Mouse (Mus musculus) forebrain, embryonic 14.5 days (tissue): ENCODE measurements around the gene Gmppa. TPM values are rescaled to one million over a fixed set of nuclear protein-coding genes. Genes with fewer than 3 reads are reported as not detected.

Experiments used
- ATAC-seq: fragments of 200-750 bp; cut with Nextera tagmentation; 2 replicates; pipeline ENCODE4 v1.8.0; 2017; ENCODE audit warnings: mild to moderate bottlenecking, moderate library complexity
- DNase-seq: peaks from one replicate; pipeline ENCODE4 v3.0.0-alpha.2; 2015; ENCODE audit warnings: low spot score
- H3K27ac ChIP-seq: fragments of 300-500 bp; sonication (generic); 2 replicates; pipeline ENCODE4 v1.5.1; 2014; ENCODE audit warnings: low read depth, mild to moderate bottlenecking, control low read depth, low read length, moderate library complexity
- H3K27me3 ChIP-seq: fragments of 300-500 bp; sonication (generic); replicated peaks from 2 replicates; pipeline ENCODE4 v1.6.1; 2014; ENCODE audit warnings: low read length, control low read depth, mixed read lengths; ENCODE audit not compliant: control insufficient read depth, insufficient read depth
- H3K36me3 ChIP-seq: fragments of 300-500 bp; sonication (generic); 2 replicates; pipeline ENCODE4 v1.6.1; 2014; ENCODE audit warnings: low read length, control low read depth; ENCODE audit not compliant: control insufficient read depth, insufficient read depth
- H3K4me1 ChIP-seq: fragments of 300-500 bp; sonication (generic); 2 replicates; pipeline ENCODE4 v1.6.1; 2014; ENCODE audit warnings: antibody characterized with exemption, low read length, control low read depth; ENCODE audit not compliant: control insufficient read depth, insufficient read depth
- H3K4me2 ChIP-seq: fragments of 300-500 bp; sonication (generic); 2 replicates; pipeline ENCODE4 v1.6.1; 2014; ENCODE audit warnings: mild to moderate bottlenecking, control low read depth, low read length
- H3K4me3 ChIP-seq: fragments of 300-500 bp; sonication (generic); 2 replicates; pipeline ENCODE4 v1.5.1; 2014; ENCODE audit warnings: low read depth, low read length, control low read depth
- H3K9ac ChIP-seq: fragments of 300-500 bp; sonication (generic); 2 replicates; pipeline ENCODE4 v1.6.1; 2014; ENCODE audit warnings: mild to moderate bottlenecking, low read length, control low read depth, moderate library complexity
- H3K9me3 ChIP-seq: fragments of 300-500 bp; sonication (generic); replicated peaks from 2 replicates; pipeline ENCODE4 v1.6.1; 2016; ENCODE audit warnings: low read length, control low read depth, mixed read lengths; ENCODE audit not compliant: control insufficient read depth
- WGBS: fragments of 180-500 bp; shearing (Covaris S2); extraction: QIAGEN DNeasy Blood & Tissue Kit; methylation state at CpG from one replicate; pipeline ENCODE4 v1.1.7; 2014; 5-methylcytosine and 5-hydroxymethylcytosine counted together
- polyA plus RNA-seq: library from polyadenylated mRNA; unstranded; fragments of >200 nt; fragmentation: Nextera tagmentation; extraction: Ambion mirVana; gene quantifications from 2 replicates; pipeline ENCODE4 v1.2.1, GENCODE M21; 2014

The Gmppa gene
- polyA plus RNA-seq, 1 experiment from 2014 or later: 72.4 TPM

GRCm38 (mm10) chr1:75486561-75486960 is 50.8 kb downstream of the Gmppa start:
- peaks cover 3% of the 10 kb centered on the region; the same call in 1 of the 2 replicates for H3K4me1 ChIP-seq
- no peaks in the 10 kb centered on the region for H3K9me3 ChIP-seq
- H3K9ac ChIP-seq: no peak overlapping the region
- 5% methylated on average over 24 of the region's 24 CpGs for WGBS
- peaks cover 32% of the 10 kb centered on the region for H3K36me3 ChIP-seq
- no peak for DNase-seq
- H3K4me3 ChIP-seq: peak overlapping the region; percentile 41; the same call in 1 of the 2 replicates
- no peak overlapping the region for H3K27ac ChIP-seq
- no peak for ATAC-seq
- H3K4me2 ChIP-seq: peak overlapping the region; percentile 87
- peaks cover 33% of the 10 kb centered on the region for H3K27me3 ChIP-seq

- Histone ChIP-seq H3K9ac (peak overlapping the region; percentile 55), H3K27ac (no peak overlapping the region), H3K9me3 (no peaks in the 10 kb centered on the region), H3K4me3 (peak overlapping the region; percentile 41), H3K36me3 (peaks cover 32% of the 10 kb centered on the region), H3K4me2 (peak overlapping the region; percentile 87), H3K4me1 (peaks cover 3% of the 10 kb centered on the region; the same call in 1 of the 2 replicates), H3K27me3 (peaks cover 33% of the 10 kb centered on the region)
- ATAC-seq (peak; percentile 14), DNase-seq (no peak)
- 0% methylated on average over 13 of the region's 13 CpGs for WGBS
Measured at GRCm38 (mm10) chr1:75487040-75487404, 51.3 kb downstream of the Gmppa start.

- ATAC-seq (peak; percentile 72), DNase-seq (peak; percentile 78)
- Histone ChIP-seq H3K9ac (peak overlapping the region; percentile 55), H3K4me2 (peak overlapping the region; percentile 87), H3K9me3 (no peaks in the 10 kb centered on the region), H3K4me3 (peak overlapping the region; percentile 41), H3K36me3 (peaks cover 29% of the 10 kb centered on the region), H3K27ac (no peak overlapping the region), H3K4me1 (peaks cover 3% of the 10 kb centered on the region; the same call in 1 of the 2 replicates), H3K27me3 (peaks cover 33% of the 10 kb centered on the region)
- WGBS: under 1% methylated on average over 61 of the region's 62 CpGs
Measured at GRCm38 (mm10) chr1:75487405-75488161, 51.9 kb downstream of the Gmppa start.

- H3K4me1 ChIP-seq: peaks cover 3% of the 10 kb centered on the region; the same call in 1 of the 2 replicates
- H3K36me3 ChIP-seq: no peaks in the 10 kb centered on the region
- H3K27me3 ChIP-seq: peaks cover 23% of the 10 kb centered on the region
- H3K9ac ChIP-seq: no peak overlapping the region
- no peak overlapping the region for H3K4me2 ChIP-seq
- no peak for ATAC-seq
- DNase-seq: no peak
- H3K27ac ChIP-seq: no peak overlapping the region
- H3K4me3 ChIP-seq: no peak overlapping the region
- WGBS: 86% methylated on average over 34 of the region's 34 CpGs
- H3K9me3 ChIP-seq: no peaks in the 10 kb centered on the region
Measured at GRCm38 (mm10) chr1:75490785-75491551, 55.2 kb downstream of the Gmppa start.

GRCm38 (mm10) chr1:75492579-75493170 is 56.9 kb downstream of the Gmppa start:
- peaks cover 10% of the 10 kb centered on the region; the same call in 1 of the 2 replicates for H3K36me3 ChIP-seq
- ATAC-seq (no peak), DNase-seq (no peak)
- H3K9me3 ChIP-seq: no peaks in the 10 kb centered on the region
- 33% methylated on average over 24 of the region's 24 CpGs for WGBS
- peaks cover 12% of the 10 kb centered on the region; the same call in 1 of the 2 replicates for H3K27me3 ChIP-seq
- no peak overlapping the region for H3K9ac ChIP-seq
- no peak overlapping the region for H3K27ac ChIP-seq
- no peak overlapping the region for H3K4me2 ChIP-seq
- peaks cover 3% of the 10 kb centered on the region; the same call in 1 of the 2 replicates for H3K4me1 ChIP-seq
- no peak overlapping the region for H3K4me3 ChIP-seq

Other genes with a start within 250 kb of the Gmppa start
- gene Ankzf1, start 243.8 kb upstream of the Gmppa start, polyA plus RNA-seq: 16.3 and 16.9 TPM in 2 replicates
- 25.5 and 34.1 TPM in 2 replicates for gene Atg9a, start 243.7 kb upstream of the Gmppa start, polyA plus RNA-seq
- 13.0 and 14.3 TPM in 2 replicates for gene Glb1l, start 225.1 kb upstream of the Gmppa start, polyA plus RNA-seq
- 116 and 130 TPM in 2 replicates for gene Stk16, start 225.1 kb upstream of the Gmppa start, polyA plus RNA-seq
- gene Tuba4a, start 216.1 kb upstream of the Gmppa start, polyA plus RNA-seq: 14.3 and 21.3 TPM in 2 replicates
- not detected in 2 replicates for gene A630095N17Rik, start 203.8 kb upstream of the Gmppa start, polyA plus RNA-seq
- gene Dnajb2, start 199.5 kb upstream of the Gmppa start, polyA plus RNA-seq: 21.5 and 24.3 TPM in 2 replicates
- 5.1 and 8.0 TPM in 2 replicates for gene Ptprn, start 171.4 kb upstream of the Gmppa start, polyA plus RNA-seq
- 62.4 and 68.1 TPM in 2 replicates for gene Resp18, start 157.5 kb upstream of the Gmppa start, polyA plus RNA-seq
- 160 and 178 TPM in 2 replicates for gene Dnpep, start 117.9 kb upstream of the Gmppa start, polyA plus RNA-seq
- 1.3 and 1.4 TPM in 2 replicates for gene Des, start 75.6 kb upstream of the Gmppa start, polyA plus RNA-seq
- gene Speg, start 60.6 kb upstream of the Gmppa start, polyA plus RNA-seq: 8.3 and 8.8 TPM in 2 replicates
- 0.76 and 0.84 TPM in 2 replicates for gene Asic4, start 14.5 kb downstream of the Gmppa start, polyA plus RNA-seq
- gene Chpf, start 43.4 kb downstream of the Gmppa start, polyA plus RNA-seq: 21.6 and 24.2 TPM in 2 replicates
- gene Tmem198, start 43.6 kb downstream of the Gmppa start, polyA plus RNA-seq: 41.3 and 50.4 TPM in 2 replicates
- gene Obsl1, start 70.5 kb downstream of the Gmppa start, polyA plus RNA-seq: 17.0 and 17.7 TPM in 2 replicates
- gene Inha, start 71.1 kb downstream of the Gmppa start, polyA plus RNA-seq: 4.9 and 6.3 TPM in 2 replicates
- 8.7 and 10.7 TPM in 2 replicates for gene Stk11ip, start 85.6 kb downstream of the Gmppa start, polyA plus RNA-seq
- gene Slc4a3, start 110.3 kb downstream of the Gmppa start, polyA plus RNA-seq: 12.6 and 18.7 TPM in 2 replicates